Mouse (Mus musculus): ENCODE measurements around the gene Tbc1d10a.

GRCm38 (mm10) chr11:4183511-4183910, 3.1 kb upstream of the Tbc1d10a start:
- TF ChIP-seq CTCF (IDR thresholded peaks at IDR 0.05 in 2 of 3, conservative IDR thresholded peaks at IDR 0.05 in 1 of 3; ENCODE audit: control insufficient read depth in 1 of 3, insufficient read depth in 1 of 3, low read depth in 2 of 3, low read length in 3 of 3, poor library complexity in 1 of 3, severe bottlenecking in 1 of 3) (no peak), KAT2A (conservative IDR thresholded peaks at IDR 0.05; ENCODE audit: low read depth, low read length) (no peak), MAX (IDR thresholded peaks at IDR 0.05; ENCODE audit: low read length) (no peak), E2F4 (IDR thresholded peaks at IDR 0.05; ENCODE audit: borderline replicate concordance, low read depth, low read length) (no peak), POLR2A (IDR thresholded peaks at IDR 0.05; ENCODE audit: control insufficient read depth in 1 of 2, insufficient read depth in 1 of 2, low read depth in 1 of 2, low read length in 2 of 2, poor library complexity in 1 of 2) (no peak), EP300 (IDR thresholded peaks at IDR 0.05; ENCODE audit: low read depth in 1 of 2, low read length in 2 of 2) (no peak), TCF12 (IDR thresholded peaks at IDR 0.05; ENCODE audit: low read depth, low read length) (no peak), ZNF384 (IDR thresholded peaks at IDR 0.05; ENCODE audit: low read depth, low read length) (peak; percentile 84), ETS1 (IDR thresholded peaks at IDR 0.05; ENCODE audit: low read depth, low read length) (no peak), HCFC1 (IDR thresholded peaks at IDR 0.05; ENCODE audit: low read depth, low read length) (no peak), ZKSCAN1 (IDR thresholded peaks at IDR 0.05; ENCODE audit: low read depth, low read length) (no peak), TAL1 (IDR thresholded peaks at IDR 0.05; ENCODE audit: low read length) (no peak), UBTF (IDR thresholded peaks at IDR 0.05; ENCODE audit: borderline replicate concordance, insufficient read depth, low read depth, low read length) (no peak)
